Mouse (Mus musculus): ENCODE measurements around the gene Il7r. TPM values are rescaled to one million over a fixed set of nuclear protein-coding genes. Genes with fewer than 3 reads are reported as not detected.
"Not testable (repeated sequence)": the region's sequence is repeated elsewhere in the genome, so short reads cannot be mapped to it uniquely, and the experiment has no call there.

Gene Il7r
- total RNA-seq (2017): 0.64 and 10.8 TPM in 2 replicates

- peak; percentile 34; the same call in 1 of the 2 replicates for ATAC-seq (replicated peaks; ENCODE audit: low read depth, poor library complexity, severe bottlenecking)
These were observed at the start of gene Il7r for GRCm38 (mm10) chr15:9530076-9530475. Gene Il7r (minus strand): TSS chr15:9530176.

GRCm38 (mm10) chr15:9577303-9577702 is 47.3 kb upstream of the Il7r start:
- ATAC-seq (replicated peaks; ENCODE audit: low read depth, poor library complexity, severe bottlenecking): 0 out of 2 replicates have a peak, but pooled peaks have one; percentile 50

DNA sequence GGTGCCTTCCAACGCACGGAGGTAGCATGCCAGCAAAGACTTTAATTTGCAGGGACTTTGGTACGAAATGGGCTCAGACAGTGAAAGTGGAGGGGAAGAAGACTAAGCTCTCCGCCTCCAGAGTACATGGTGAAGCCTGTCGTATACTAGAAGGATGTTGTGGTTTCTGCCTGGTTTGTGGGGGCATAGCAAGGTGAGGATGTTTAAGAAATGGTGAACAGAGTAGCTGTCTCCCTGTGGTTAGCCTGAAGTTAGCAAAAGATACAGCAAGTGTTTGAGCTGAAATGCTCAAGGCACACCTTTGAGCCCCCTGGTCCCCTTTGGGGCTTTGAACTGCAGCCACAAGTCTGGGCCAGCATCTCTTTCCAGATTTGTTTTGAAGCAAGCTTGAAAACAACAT is 44.8 kb upstream of the Il7r start:
- ATAC-seq (replicated peaks; ENCODE audit: low read depth, poor library complexity, severe bottlenecking): peak; percentile 34; the same call in 1 of the 2 replicates

DNA sequence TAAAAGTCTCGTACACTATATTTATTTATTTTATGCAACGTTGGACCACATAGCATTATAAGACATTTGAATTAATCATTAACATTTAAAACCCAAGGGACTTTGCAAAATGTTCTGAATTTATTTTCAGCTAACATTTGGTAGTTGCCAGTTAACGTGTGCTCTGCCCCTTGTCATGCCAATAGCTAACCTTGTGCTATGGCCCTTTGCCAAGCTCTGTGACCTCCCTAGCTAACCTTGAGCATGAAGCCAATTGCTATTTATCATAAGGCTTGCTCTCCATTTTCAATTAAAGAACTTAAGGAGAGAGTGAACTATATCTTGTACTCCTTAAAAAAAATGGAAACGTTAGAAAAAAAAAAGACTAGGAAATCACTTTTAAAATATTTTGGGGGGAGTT is 43.4 kb upstream of the Il7r start:
- no peak for ATAC-seq (replicated peaks; ENCODE audit: low read depth, poor library complexity, severe bottlenecking)

DNA sequence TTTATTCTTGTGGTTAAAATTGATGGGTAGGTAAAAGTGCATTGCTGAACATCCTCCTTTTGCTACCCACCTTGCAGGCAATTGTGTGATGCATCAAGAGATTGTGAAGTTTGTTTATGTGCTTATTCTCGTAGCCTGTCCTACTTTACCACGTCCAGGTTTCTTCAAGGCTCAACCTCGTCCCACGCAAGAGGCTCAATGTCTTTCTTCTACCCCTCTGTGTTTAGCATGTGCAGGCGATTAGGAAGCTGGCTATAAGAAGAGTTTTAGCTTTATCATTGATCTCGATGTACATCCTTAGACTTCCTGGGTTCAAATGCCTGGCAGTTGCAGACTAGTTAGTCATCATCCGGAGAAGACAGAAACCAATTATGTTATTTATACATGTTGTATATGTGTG is 42.7 kb upstream of the Il7r start:
- no peak for ATAC-seq (replicated peaks; ENCODE audit: low read depth, poor library complexity, severe bottlenecking)

GRCm38 (mm10) chr15:9571896-9572295 is 41.9 kb upstream of the Il7r start:
- peak; percentile 88 for ATAC-seq (replicated peaks; ENCODE audit: low read depth, poor library complexity, severe bottlenecking)

DNA sequence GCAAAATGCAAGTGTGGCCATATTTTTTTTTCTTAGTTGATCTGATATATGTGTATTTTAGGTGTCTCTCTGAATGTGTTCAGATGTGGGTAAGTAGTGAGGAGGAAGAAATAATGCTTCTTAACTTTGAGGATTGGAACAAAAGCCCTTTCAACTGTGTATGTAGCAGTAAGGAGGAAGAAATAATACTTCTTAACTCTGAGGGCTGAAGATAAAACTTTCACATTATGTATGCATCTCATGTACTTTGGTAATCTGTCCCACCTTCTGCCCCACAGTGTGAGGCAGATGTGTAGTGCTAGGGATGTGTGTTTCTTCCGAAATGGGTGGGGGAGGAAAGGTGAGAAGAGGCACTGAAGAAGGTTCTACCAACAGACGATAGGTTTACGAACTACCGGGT is 37.3 kb upstream of the Il7r start:
- no peak for ATAC-seq (replicated peaks; ENCODE audit: low read depth, poor library complexity, severe bottlenecking)

GRCm38 (mm10) chr15:9565396-9565795 is 35.4 kb upstream of the Il7r start:
- no peak for ATAC-seq (replicated peaks; ENCODE audit: low read depth, poor library complexity, severe bottlenecking)

GRCm38 (mm10) chr15:9564156-9564555 is 34.2 kb upstream of the Il7r start:
- no peak for ATAC-seq (replicated peaks; ENCODE audit: low read depth, poor library complexity, severe bottlenecking)

DNA sequence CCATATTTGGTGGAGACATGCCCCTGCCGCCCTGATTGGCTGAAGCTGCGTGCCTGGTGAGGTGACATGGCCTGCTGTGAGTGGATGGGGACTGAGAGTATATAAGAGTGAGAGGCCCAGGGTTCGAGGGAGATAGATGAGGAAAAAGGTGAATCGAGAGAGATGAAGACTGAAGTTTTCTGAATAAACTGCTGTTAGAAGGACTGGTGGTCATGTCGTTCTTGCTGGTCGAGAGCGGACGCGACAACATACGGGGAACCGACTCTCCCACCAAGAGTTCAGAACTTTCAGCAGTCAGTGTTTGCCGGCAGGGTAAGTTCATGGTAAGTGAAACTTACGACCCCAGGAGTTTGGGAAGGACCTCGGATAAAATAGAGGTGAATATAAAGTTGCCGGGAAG is 27.3 kb upstream of the Il7r start:
- not testable (repeated sequence) for ATAC-seq (replicated peaks; ENCODE audit: low read depth, poor library complexity, severe bottlenecking)

- no peak for ATAC-seq (replicated peaks; ENCODE audit: low read depth, poor library complexity, severe bottlenecking)
These were observed 19.0 kb upstream of the Il7r start for GRCm38 (mm10) chr15:9548951-9549350.

DNA sequence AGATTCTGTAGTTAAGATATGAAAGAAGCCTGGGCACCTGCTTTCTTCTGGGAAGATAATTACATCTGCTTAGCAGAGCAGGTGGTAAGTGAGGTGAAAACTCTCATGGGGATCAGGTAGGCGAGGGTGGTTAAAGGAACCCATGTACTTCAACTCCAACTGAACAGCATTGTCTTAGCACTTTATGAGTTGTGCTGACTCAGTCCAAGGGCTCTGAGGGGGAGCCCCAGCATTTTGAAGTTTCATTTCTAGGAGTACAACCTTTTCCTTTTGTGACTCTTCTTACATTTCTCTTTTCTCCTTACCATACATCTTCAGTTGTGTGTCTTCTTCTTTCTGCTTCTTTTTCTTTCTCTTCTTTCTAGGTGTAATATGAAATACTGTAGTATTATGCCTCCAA is 5.2 kb upstream of the Il7r start:
- ATAC-seq (replicated peaks; ENCODE audit: low read depth, poor library complexity, severe bottlenecking): no peak

- ATAC-seq (replicated peaks; ENCODE audit: low read depth, poor library complexity, severe bottlenecking): peak; percentile 74
These were observed 3.5 kb upstream of the Il7r start for GRCm38 (mm10) chr15:9533356-9533902.

GRCm38 (mm10) chr15:9529646-9530045 is 330 bp downstream of the Il7r start:
- peak; percentile 95 for ATAC-seq (replicated peaks; ENCODE audit: low read depth, poor library complexity, severe bottlenecking)

DNA sequence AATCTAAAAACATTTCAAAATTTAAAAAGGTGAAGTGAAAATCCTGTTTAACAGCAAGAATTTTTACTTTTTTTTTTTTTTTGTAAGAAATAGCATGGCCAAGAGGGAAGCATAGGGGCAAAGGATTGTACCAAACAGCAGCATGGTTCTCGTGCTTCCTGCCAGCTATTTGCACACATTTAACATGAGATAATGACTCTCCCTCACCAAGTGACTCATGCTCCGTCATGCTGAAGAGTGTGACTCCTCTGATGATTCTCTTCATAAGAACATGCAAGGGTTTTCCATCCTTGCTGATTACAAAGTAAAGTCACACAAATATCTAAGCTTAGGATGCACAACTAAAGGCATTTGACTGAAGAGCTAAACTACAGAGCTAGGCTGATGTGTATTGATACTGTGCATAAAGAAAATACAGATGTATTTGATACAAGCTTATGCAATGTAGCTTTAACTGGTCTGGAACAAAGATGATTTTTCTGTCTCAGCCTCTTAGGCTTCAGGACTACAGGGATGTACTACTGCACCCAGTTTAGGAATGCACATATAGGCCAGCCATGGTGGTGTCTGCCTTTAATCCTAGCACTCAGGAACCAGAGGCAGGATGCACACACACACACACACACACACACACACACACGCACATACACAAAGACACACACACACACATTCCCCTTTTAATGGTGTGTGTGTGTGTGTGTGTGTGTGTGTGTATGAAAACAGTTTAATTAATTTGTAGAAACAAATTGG is 1.6 kb downstream of the Il7r start:
- ATAC-seq (replicated peaks; ENCODE audit: low read depth, poor library complexity, severe bottlenecking): no peak

GRCm38 (mm10) chr15:9526412-9526811 is 3.6 kb downstream of the Il7r start:
- ATAC-seq (replicated peaks; ENCODE audit: low read depth, poor library complexity, severe bottlenecking): no peak

- no peak for ATAC-seq (replicated peaks; ENCODE audit: low read depth, poor library complexity, severe bottlenecking)
These were observed 5.1 kb downstream of the Il7r start for GRCm38 (mm10) chr15:9524907-9525306.

DNA sequence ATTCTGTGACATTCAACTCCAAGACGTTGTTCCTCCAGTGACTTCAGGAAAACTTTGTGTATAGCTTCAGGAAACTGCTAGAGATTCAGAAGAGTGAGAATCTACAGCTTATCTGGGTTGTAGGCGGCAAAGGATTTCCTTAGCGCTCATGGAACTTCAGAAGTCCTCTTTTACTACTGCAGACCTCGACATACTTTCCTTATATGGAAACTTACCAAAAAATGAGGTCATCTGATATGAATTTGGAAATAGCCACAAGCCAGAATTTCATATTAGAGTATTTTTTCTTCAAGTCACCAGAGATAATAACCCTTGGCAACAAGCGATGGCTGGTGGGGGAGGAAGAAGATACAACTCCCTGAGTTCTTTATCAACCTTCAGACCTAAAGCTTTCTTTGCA is 6.0 kb downstream of the Il7r start:
- peak; percentile 45; the same call in 1 of the 2 replicates for ATAC-seq (replicated peaks; ENCODE audit: low read depth, poor library complexity, severe bottlenecking)

DNA sequence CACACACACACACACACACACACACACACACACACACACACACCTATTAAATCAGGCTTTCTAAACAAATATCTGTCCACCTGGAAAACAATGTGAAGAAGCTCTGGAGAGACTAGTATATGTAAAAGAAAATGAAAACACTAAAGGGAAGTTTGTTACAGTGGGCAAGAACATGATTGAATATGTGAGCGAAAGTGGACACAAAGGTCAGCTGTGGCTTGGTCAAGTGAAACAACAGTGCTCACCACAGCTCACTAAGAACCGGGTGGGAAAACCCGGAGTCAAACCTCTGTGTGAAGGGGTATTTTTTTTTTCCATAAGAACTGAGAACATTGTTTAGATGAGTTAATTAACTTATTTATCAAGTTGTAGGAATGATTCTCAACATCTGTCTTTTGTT is 6.9 kb downstream of the Il7r start:
- no peak for ATAC-seq (replicated peaks; ENCODE audit: low read depth, poor library complexity, severe bottlenecking)

GRCm38 (mm10) chr15:9492077-9492476 is 37.9 kb downstream of the Il7r start:
- ATAC-seq (replicated peaks; ENCODE audit: low read depth, poor library complexity, severe bottlenecking): peak; percentile 73

- ATAC-seq (replicated peaks; ENCODE audit: low read depth, poor library complexity, severe bottlenecking): no peak
These were observed 40.4 kb downstream of the Il7r start for GRCm38 (mm10) chr15:9489417-9490118.
